Mouse (Mus musculus) hindbrain, postnatal 0 days (tissue): ENCODE results near the gene Ttc1. TPM values are rescaled to one million over a fixed set of nuclear protein-coding genes. Genes with fewer than 3 reads are reported as not detected.

Experiments
- ATAC-seq: fragments of 200-750 bp; cut with Nextera tagmentation; 2 replicates; pipeline ENCODE4 v1.8.0; 2017; ENCODE audit warnings: mild to moderate bottlenecking, moderate TSS enrichment, moderate library complexity
- DNase-seq: peaks from one replicate; pipeline ENCODE4 v3.0.0-alpha.2; 2015; ENCODE audit warnings: low spot score
- H3K27ac ChIP-seq: fragments of 300-500 bp; sonication (generic); 2 replicates; pipeline ENCODE4 v1.5.1; 2014; ENCODE audit warnings: mild to moderate bottlenecking
- H3K27me3 ChIP-seq: fragments of 300-500 bp; sonication (generic); 2 replicates; pipeline ENCODE4 v1.6.1; 2014; ENCODE audit warnings: low read length, mixed read lengths; ENCODE audit not compliant: insufficient read depth
- H3K36me3 ChIP-seq: fragments of 300-500 bp; sonication (generic); 2 replicates; pipeline ENCODE4 v1.6.1; 2014; ENCODE audit warnings: low read length, mixed read lengths; ENCODE audit not compliant: insufficient read depth
- H3K4me1 ChIP-seq: fragments of 300-500 bp; sonication (generic); 2 replicates; pipeline ENCODE4 v1.6.1; 2014; ENCODE audit warnings: antibody characterized with exemption, low read length, mixed read lengths; ENCODE audit not compliant: insufficient read depth
- H3K4me2 ChIP-seq: fragments of 300-500 bp; sonication (generic); 2 replicates; pipeline ENCODE4 v1.6.1; 2014; ENCODE audit warnings: low read depth, mild to moderate bottlenecking, low read length, moderate library complexity, mixed read lengths
- H3K4me3 ChIP-seq: fragments of 300-500 bp; sonication (generic); 2 replicates; pipeline ENCODE4 v1.5.1; 2014; ENCODE audit warnings: low read length
- H3K9ac ChIP-seq: fragments of 300-500 bp; sonication (generic); replicated peaks from 2 replicates; pipeline ENCODE4 v1.6.1; 2014; ENCODE audit warnings: mild to moderate bottlenecking, low read length, moderate library complexity, mixed read lengths
- H3K9me3 ChIP-seq: fragments of 300-500 bp; sonication (generic); 2 replicates; pipeline ENCODE4 v1.6.1; 2016; ENCODE audit warnings: low read length, mixed read lengths
- CTCF ChIP-seq: IDR thresholded peaks from 2 replicates; pipeline ENCODE4 v1.5.1; 2016; ENCODE audit warnings: antibody characterized with exemption, control low read depth, low read depth
- WGBS: fragments of 180-500 bp; shearing (Covaris S2); extraction: QIAGEN DNeasy Blood & Tissue Kit; methylation state at CpG from one replicate; pipeline ENCODE4 v1.1.7; 2014; 5-methylcytosine and 5-hydroxymethylcytosine counted together
- polyA plus RNA-seq: library from polyadenylated mRNA; unstranded; fragments of >200 nt; fragmentation: Nextera tagmentation; extraction: Ambion mirVana; gene quantifications from 2 replicates; pipeline ENCODE4 v1.2.1, GENCODE M21; 2015
- total RNA-seq: library from RNA; depleted of rRNA; stranded (reverse); fragments of >200 nt; gene quantifications from 2 replicates; pipeline ENCODE4 v1.2.3, GENCODE M21; 2014; rRNA removed

Ttc1 gene
- total RNA-seq (22.1 and 33.6 TPM in 2 replicates), polyA plus RNA-seq (78.8 and 82.5 TPM in 2 replicates)

- Histone ChIP-seq H3K27me3 (no peaks in the 10 kb centered on the region), H3K9me3 (no peaks in the 10 kb centered on the region), H3K4me3 (peak within 1 kb of the TSS; percentile 75), H3K9ac (peak within 1 kb of the TSS; percentile 78), H3K36me3 (peaks cover 23% of the 10 kb centered on the region), H3K27ac (peak within 1 kb of the TSS; percentile 61; the same call in 1 of the 2 replicates), H3K4me1 (peaks cover 7% of the 10 kb centered on the region; the same call in 1 of the 2 replicates), H3K4me2 (peak within 1 kb of the TSS; percentile 95)
- peak; percentile 99 for DNase-seq
- TF ChIP-seq CTCF: no peak
- WGBS: 3% methylated on average over 47 of the region's 47 CpGs
- peak; percentile 100 for ATAC-seq
Observed at GRCm38 (mm10) chr11:43747233-43748226, at the start of gene Ttc1. Gene Ttc1 (minus strand): TSS chr11:43748008.

- H3K9ac ChIP-seq: no peak overlapping the region
- no peaks in the 10 kb centered on the region for H3K4me1 ChIP-seq
- H3K9me3 ChIP-seq: no peaks in the 10 kb centered on the region
- 48% methylated on average over 8 of the region's 8 CpGs for WGBS
- H3K27ac ChIP-seq: no peak overlapping the region
- H3K36me3 ChIP-seq: no peaks in the 10 kb centered on the region
- H3K27me3 ChIP-seq: no peaks in the 10 kb centered on the region
- no peak overlapping the region for H3K4me2 ChIP-seq
- TF ChIP-seq CTCF: no peak
- DNase-seq: peak; percentile 37
- no peak for ATAC-seq
- H3K4me3 ChIP-seq: no peak overlapping the region
Observed at GRCm38 (mm10) chr11:43795992-43796391, 48.2 kb upstream of the Ttc1 start.

GRCm38 (mm10) chr11:43790446-43790845, 42.6 kb upstream of the Ttc1 start:
- no peak overlapping the region for H3K9ac ChIP-seq
- H3K9me3 ChIP-seq: no peaks in the 10 kb centered on the region
- TF ChIP-seq CTCF: no peak
- H3K27ac ChIP-seq: no peak overlapping the region
- WGBS: 86% methylated on average over 6 of the region's 6 CpGs
- ATAC-seq: no peak
- no peaks in the 10 kb centered on the region for H3K36me3 ChIP-seq
- H3K27me3 ChIP-seq: no peaks in the 10 kb centered on the region
- no peak overlapping the region for H3K4me3 ChIP-seq
- DNase-seq: no peak
- H3K4me1 ChIP-seq: no peaks in the 10 kb centered on the region
- no peak overlapping the region for H3K4me2 ChIP-seq

- WGBS: 16% methylated on average over 2 of the region's 2 CpGs
- ATAC-seq (peak; percentile 70), DNase-seq (peak; percentile 81)
- Histone ChIP-seq H3K9ac (no peak overlapping the region), H3K4me1 (no peaks in the 10 kb centered on the region), H3K4me2 (no peak overlapping the region), H3K36me3 (no peaks in the 10 kb centered on the region), H3K4me3 (no peak overlapping the region), H3K27ac (no peak overlapping the region), H3K27me3 (no peaks in the 10 kb centered on the region), H3K9me3 (no peaks in the 10 kb centered on the region)
- peak; percentile 89 for TF ChIP-seq CTCF
Observed at GRCm38 (mm10) chr11:43783772-43784171, 36.0 kb upstream of the Ttc1 start.

DNA sequence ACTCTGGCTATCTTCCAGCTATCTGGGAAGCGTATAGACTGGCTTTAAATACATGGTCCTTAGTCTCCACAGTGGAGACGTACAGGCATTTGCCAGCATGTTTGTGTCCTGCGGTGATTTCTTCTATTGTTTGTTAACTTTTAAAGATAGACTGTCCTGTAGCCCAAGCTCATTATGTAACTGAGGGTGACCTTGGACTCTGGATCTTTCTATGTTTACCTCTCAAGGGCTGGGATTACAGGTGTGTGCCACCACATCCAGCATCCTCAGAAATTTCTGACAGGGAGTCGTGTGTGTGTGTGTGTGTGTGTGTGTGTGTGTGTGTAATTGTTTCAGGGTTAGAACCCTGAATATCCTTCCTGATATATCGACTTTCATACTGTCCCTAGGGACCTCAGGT, 35.3 kb upstream of the Ttc1 start:
- 53% methylated on average over 5 of the region's 5 CpGs for WGBS
- no peaks in the 10 kb centered on the region for H3K4me1 ChIP-seq
- no peaks in the 10 kb centered on the region for H3K27me3 ChIP-seq
- no peak for TF ChIP-seq CTCF
- H3K9ac ChIP-seq: no peak overlapping the region
- DNase-seq (no peak), ATAC-seq (no peak)
- no peak overlapping the region for H3K4me3 ChIP-seq
- no peak overlapping the region for H3K27ac ChIP-seq
- H3K36me3 ChIP-seq: no peaks in the 10 kb centered on the region
- no peaks in the 10 kb centered on the region for H3K9me3 ChIP-seq
- no peak overlapping the region for H3K4me2 ChIP-seq

DNA sequence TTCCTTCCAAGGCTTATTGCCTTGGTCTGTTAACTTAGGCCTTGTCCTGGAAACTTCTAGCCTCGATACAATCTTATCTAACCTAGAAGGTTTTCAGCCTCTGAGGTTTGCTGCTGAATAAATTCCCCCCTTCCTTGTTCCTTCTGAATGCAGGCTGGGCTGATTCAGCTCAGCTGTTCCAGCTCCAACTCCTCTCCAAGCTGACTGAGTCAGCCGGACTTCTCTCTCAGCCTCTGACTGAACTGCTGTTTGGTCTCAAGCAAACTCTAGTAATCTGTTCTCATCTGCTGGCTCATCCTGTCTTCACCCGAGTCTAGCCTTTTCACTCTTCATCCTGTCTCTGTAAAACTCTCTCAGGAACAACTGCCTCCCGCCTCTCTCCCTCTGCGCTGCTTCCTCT, 31.7 kb upstream of the Ttc1 start:
- Histone ChIP-seq H3K4me2 (no peak overlapping the region), H3K27me3 (0 out of 2 replicates have a peak, but pooled peaks cover 8% of the 10 kb centered on the region), H3K4me1 (0 out of 2 replicates have a peak, but pooled peaks cover 7% of the 10 kb centered on the region), H3K4me3 (no peak overlapping the region), H3K9me3 (no peaks in the 10 kb centered on the region), H3K36me3 (no peaks in the 10 kb centered on the region), H3K9ac (no peak overlapping the region), H3K27ac (no peak overlapping the region)
- DNase-seq (no peak), ATAC-seq (no peak)
- no peak for TF ChIP-seq CTCF
- 77% methylated on average over 5 of the region's 5 CpGs for WGBS
